Mouse (Mus musculus) MEL (cell line): Measurements from ENCODE around the gene Anapc15-ps.

Source experiments
- HCFC1 ChIP-seq: IDR thresholded peaks from 2 replicates; pipeline ENCODE4 v1.6.1; 2012; ENCODE audit warnings: low read depth, mild to moderate bottlenecking, inconsistent platforms, low read length, improper control_type of control experiment, moderate library complexity
- JUND ChIP-seq: IDR thresholded peaks from 2 replicates; pipeline ENCODE4 v1.6.1; 2011; ENCODE audit warnings: low read depth, mild to moderate bottlenecking, improper control_type of control experiment, low read length
- POLR2A ChIP-seq, 2 experiments: IDR thresholded peaks; 2 replicates each; pipeline ENCODE4 v1.6.1; 2011 to 2012; ENCODE audit warnings: low read length in 2 of 2, mild to moderate bottlenecking in 2 of 2, control low read depth in 1 of 2, improper control_type of control experiment in 1 of 2, low read depth in 1 of 2, moderate library complexity in 1 of 2; ENCODE audit not compliant: control insufficient read depth in 1 of 2, insufficient read depth in 1 of 2, poor library complexity in 1 of 2
- UBTF ChIP-seq: IDR thresholded peaks from 2 replicates; pipeline ENCODE4 v1.6.1; 2012; ENCODE audit warnings: low read depth, mild to moderate bottlenecking, inconsistent platforms, low read length, improper control_type of control experiment, moderate library complexity, borderline replicate concordance; ENCODE audit not compliant: insufficient read depth

DNA sequence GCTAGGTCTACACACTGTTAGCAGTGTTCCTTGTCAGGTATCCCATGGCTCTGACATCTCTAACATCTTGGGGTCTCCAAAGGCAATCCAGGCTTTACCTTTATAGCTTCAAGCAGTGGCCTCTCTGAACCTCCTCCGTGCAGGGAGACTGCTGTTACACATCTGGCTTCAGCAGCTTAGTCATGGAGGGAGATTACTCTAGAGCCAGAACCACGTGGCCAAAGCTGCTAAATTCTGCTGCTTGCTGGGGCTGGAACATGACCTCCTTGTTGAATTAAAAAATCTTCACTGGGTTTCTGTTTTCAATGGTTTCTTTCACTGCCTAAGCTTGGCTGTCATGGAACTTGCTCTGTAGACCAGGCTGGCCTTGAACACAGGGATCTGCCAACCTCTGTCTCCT, 44.9 kb downstream of the Anapc15-ps start:
- TF ChIP-seq UBTF (no peak), HCFC1 (no peak), POLR2A (IDR thresholded peaks at IDR 0.05; ENCODE audit: control insufficient read depth in 1 of 2, insufficient read depth in 1 of 2, low read depth in 1 of 2, low read length in 2 of 2, poor library complexity in 1 of 2) (no peak), JUND (no peak)
